Mouse (Mus musculus) c-Kit-positive CD71-negative TER-119-negative erythroid progenitor cells, embryonic 14.5 days (primary cell): Measurements from ENCODE around the gene Ttc26.
"Not testable (repeated sequence)": the region's sequence is repeated elsewhere in the genome, so short reads cannot be mapped to it uniquely, and the experiment has no call there.

ENCODE experiments used
- DNase-seq: peaks from one replicate; pipeline ENCODE4 v3.0.0-alpha.2; 2013; ENCODE audit warnings: low read depth

The Ttc26 gene

GRCm38 (mm10) chr6:38356661-38357433 is 24.4 kb upstream of the Ttc26 start:
- DNase-seq, result not testable (repeated sequence)

GRCm38 (mm10) chr6:38357603-38358252 is 23.5 kb upstream of the Ttc26 start:
- DNase-seq, result no peak

GRCm38 (mm10) chr6:38358253-38359027 is 22.8 kb upstream of the Ttc26 start:
- no peak for DNase-seq

- DNase-seq, result not testable (repeated sequence)
Measured at GRCm38 (mm10) chr6:38359044-38359735, 22.1 kb upstream of the Ttc26 start.

GRCm38 (mm10) chr6:38359736-38360499 is 21.4 kb upstream of the Ttc26 start:
- DNase-seq, result no peak

- no peak for DNase-seq
Measured at GRCm38 (mm10) chr6:38361065-38361464, 20.2 kb upstream of the Ttc26 start.

GRCm38 (mm10) chr6:38361937-38362336 is 19.3 kb upstream of the Ttc26 start:
- no peak for DNase-seq

- DNase-seq, result no peak
Measured at GRCm38 (mm10) chr6:38363370-38363769, 17.9 kb upstream of the Ttc26 start.

GRCm38 (mm10) chr6:38364121-38364520 is 17.1 kb upstream of the Ttc26 start:
- DNase-seq, result no peak

GRCm38 (mm10) chr6:38369945-38370344 is 11.3 kb upstream of the Ttc26 start:
- no peak for DNase-seq

- no peak for DNase-seq
Measured at GRCm38 (mm10) chr6:38374271-38374670, 7.0 kb upstream of the Ttc26 start.

- DNase-seq, result no peak
Measured at GRCm38 (mm10) chr6:38380764-38381128, 523 bp upstream of the Ttc26 start.

GRCm38 (mm10) chr6:38389671-38390070 is 8.4 kb downstream of the Ttc26 start:
- peak; percentile 26 for DNase-seq

- not testable (repeated sequence) for DNase-seq
Measured at GRCm38 (mm10) chr6:38432457-38432856, 51.2 kb downstream of the Ttc26 start.

GRCm38 (mm10) chr6:38433261-38434033 is 52.2 kb downstream of the Ttc26 start, which contains the start of gene Ubn2:
Gene Ubn2 (plus strand): TSS chr6:38433950.
- peak; percentile 98 for DNase-seq

- peak; percentile 52 for DNase-seq
Measured at GRCm38 (mm10) chr6:38434055-38435023, 53.1 kb downstream of the Ttc26 start.

- DNase-seq, result peak; percentile 22
Measured at GRCm38 (mm10) chr6:38443842-38444241, 62.6 kb downstream of the Ttc26 start.

GRCm38 (mm10) chr6:38448295-38448694 is 67.0 kb downstream of the Ttc26 start:
- DNase-seq, result no peak

- no peak for DNase-seq
Measured at GRCm38 (mm10) chr6:38453049-38453448, 71.8 kb downstream of the Ttc26 start.
